Mouse (Mus musculus) urinary bladder, adult 18-20 months (tissue): ENCODE measurements around the gene Cog2.

Source experiments
- DNase-seq, 2 experiments: peaks; one replicate each; pipeline ENCODE4 v3.0.0; 2022; ENCODE audit warnings: low spot score in 2 of 2, mixed read lengths in 2 of 2

Gene Cog2

DNA sequence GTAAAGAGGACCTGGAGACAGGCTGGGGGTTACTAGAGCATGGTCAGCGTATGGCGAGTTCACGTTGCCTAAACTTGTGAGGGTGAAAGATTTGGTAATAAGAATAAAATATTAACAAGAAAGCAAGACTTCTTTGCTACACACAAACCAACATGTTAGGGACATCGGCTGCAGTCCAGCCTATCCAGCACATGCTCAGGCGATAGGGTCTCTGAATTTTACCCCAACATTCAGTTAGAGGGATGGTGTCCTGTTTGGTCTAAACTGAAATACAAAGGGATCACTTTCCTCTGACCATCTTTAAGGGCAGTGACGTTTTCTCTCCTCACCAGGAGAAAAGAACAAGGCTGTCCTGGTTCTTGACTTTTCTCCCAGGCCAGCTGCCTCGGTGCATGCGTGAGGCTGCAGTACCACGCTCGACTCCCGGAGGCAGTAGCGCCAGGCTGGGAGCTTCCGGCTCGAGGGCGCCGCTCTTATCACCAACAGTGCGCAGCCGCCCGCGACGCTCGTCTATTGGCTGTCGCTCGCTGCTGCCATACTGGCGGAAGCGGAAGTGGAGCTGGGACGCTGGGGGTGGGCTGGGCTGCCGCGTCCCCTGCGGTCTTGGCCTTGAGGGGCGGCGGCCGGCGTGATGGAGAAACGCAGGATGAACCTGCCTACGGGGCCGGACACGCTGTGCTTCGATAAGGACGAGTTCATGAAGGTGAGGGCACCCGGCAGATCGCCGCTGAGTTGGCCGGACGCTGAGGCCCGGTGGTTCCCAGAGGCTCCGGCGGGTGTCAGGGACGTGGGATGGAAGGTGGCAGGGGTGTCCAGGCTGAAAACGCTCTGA, at the start of gene Cog2:
Gene Cog2 (plus strand): TSS at position 519 of the 832 bp plus-strand sequence.
- peak; percentile 83 to 85 for DNase-seq

- no peak for DNase-seq
Measured at GRCm38 (mm10) chr8:124475690-124476089, 44.9 kb upstream of the Cog2 start.

- DNase-seq, result no peak
Measured at GRCm38 (mm10) chr8:124476701-124477100, 43.9 kb upstream of the Cog2 start.

DNA sequence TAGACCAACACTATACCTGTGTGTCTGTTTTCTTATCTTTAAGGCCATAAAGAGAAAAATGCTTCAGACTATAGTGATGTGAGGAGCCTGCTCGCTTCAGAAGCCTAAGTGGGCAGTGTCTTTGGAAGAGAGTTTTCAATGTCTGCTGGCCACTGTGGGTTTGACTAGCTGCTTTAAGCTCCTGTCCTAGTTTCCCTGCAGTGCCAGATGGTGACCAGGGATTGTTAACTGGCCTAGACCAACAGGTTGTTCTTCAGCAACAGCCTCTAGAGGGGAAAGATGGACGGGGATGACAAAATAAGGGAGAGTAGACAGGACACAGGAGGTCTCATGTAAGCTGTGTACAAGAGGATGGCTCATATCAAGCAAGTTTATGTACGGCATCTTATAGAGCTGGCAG, 41.3 kb upstream of the Cog2 start:
- no peak for DNase-seq

GRCm38 (mm10) chr8:124480321-124480720, 40.2 kb upstream of the Cog2 start:
- DNase-seq, result no peak

- DNase-seq, result no peak
Measured at GRCm38 (mm10) chr8:124482790-124483189, 37.8 kb upstream of the Cog2 start.

DNA sequence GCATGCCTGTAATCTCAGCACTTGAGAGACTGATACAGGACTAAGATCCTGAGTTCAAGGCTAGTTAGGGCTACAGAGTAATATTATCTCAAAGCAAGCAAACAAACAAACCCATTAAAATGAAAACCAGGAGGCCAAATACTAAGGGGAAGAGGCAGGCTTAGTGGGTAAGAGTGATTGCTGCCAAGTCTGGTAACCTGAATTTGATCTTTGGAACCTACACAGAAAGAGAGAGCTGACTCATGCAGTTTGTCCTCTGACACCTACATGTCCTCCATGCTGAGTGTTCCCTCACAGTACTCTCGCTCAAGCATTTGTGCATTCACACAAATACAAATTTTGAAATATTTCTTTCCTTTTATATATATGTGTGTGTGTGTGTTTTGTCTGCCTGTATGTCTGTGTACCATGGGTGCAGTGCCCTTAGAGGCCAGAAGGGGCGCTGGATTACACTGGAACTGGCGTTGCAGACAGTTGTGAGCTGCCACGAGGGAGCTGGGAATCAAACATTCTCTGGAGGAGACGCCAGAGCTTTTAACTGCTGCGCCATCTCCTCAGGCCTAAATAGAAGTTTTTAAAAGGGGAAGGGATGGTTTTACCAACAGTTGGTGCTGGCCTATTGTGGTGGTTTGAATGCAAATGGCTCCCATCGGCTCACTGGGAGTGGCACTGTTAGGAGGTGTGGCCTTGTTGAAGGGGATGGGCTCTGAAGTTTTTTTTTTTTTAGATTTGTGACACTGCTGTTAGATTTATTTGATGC, 37.0 kb upstream of the Cog2 start:
- no peak for DNase-seq

GRCm38 (mm10) chr8:124489311-124489710, 31.3 kb upstream of the Cog2 start:
- no peak for DNase-seq

DNA sequence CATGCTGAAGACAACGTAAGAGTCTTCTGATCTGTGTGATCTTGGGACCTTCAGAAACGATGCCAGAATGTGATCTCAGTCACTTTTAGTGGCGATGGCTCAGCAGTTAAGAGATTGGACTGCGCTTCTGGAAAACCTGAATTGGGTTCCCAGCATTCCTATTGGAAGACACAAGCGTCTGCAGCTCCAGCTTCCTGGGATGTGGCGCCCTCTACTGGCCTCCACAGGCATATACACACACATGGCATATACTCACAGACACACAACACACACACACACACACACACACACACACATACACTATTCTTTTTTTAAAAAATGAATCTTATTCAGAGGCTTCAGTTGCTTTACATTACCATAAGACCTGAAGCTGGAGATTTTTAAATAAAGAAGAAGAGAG, 30.8 kb upstream of the Cog2 start:
- DNase-seq, result no peak

GRCm38 (mm10) chr8:124494397-124494796, 26.2 kb upstream of the Cog2 start:
- DNase-seq, result no peak

GRCm38 (mm10) chr8:124494955-124495354, 25.6 kb upstream of the Cog2 start:
- DNase-seq, result no peak

- no peak for DNase-seq
Measured at GRCm38 (mm10) chr8:124495676-124496075, 24.9 kb upstream of the Cog2 start.

GRCm38 (mm10) chr8:124496266-124496665, 24.3 kb upstream of the Cog2 start:
- no peak for DNase-seq

DNA sequence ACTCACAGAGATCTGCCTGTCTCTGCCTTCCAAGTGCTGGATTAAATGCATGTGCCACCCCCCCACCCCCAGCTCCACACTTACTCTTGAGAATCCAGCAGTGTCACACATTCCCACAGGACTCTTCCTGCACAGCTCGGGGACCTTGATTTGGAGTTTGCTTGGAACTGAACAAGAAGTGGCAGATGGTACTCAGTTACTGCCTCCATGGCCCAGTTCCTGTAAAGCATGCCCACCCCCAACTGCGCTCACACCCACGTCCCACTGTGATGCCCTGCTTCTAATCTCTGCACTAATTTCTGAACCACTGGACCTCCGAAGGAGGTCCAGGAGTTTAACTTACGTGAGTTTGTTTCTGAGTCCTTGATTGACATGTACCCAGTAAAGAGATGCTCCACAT, 23.7 kb upstream of the Cog2 start:
- DNase-seq, result no peak

GRCm38 (mm10) chr8:124498398-124498797, 22.2 kb upstream of the Cog2 start:
- no peak for DNase-seq

- DNase-seq, result no peak
Measured at GRCm38 (mm10) chr8:124499236-124499937, 21.2 kb upstream of the Cog2 start.

DNA sequence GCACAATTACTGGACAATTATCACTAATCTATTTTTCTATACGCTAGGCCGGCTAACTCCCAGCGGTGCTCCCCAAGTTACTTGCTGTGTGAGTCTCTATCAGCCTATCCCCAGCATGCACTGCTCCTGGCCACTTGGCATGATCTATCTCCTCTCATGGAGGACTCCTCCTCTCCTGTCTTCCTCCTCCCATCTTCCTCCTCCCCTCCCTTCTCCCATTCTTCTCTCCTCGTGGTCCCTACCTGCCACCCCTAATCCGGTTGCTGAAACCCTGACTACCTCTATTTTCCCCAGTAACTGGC, 20.7 kb upstream of the Cog2 start:
- no peak for DNase-seq

DNA sequence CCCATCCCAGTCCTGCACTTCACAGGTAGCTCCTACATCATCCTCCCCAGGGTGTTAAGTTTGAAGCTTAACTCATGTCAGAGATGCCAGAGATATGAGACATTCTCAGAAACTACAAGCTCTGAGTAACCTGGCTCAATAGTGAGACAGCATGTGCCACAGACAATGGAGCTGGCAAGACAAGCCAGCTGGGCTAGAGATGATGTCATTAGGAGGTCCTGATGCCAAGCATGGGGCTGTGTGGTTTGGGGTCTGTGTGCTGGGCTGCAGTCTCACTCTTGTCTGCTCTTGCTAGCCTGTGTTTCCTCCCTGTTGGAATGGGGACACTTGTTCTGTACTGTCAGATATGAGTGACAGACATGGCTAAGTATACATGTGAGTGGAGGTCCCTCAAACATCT, 14.9 kb upstream of the Cog2 start:
- DNase-seq, result no peak

DNA sequence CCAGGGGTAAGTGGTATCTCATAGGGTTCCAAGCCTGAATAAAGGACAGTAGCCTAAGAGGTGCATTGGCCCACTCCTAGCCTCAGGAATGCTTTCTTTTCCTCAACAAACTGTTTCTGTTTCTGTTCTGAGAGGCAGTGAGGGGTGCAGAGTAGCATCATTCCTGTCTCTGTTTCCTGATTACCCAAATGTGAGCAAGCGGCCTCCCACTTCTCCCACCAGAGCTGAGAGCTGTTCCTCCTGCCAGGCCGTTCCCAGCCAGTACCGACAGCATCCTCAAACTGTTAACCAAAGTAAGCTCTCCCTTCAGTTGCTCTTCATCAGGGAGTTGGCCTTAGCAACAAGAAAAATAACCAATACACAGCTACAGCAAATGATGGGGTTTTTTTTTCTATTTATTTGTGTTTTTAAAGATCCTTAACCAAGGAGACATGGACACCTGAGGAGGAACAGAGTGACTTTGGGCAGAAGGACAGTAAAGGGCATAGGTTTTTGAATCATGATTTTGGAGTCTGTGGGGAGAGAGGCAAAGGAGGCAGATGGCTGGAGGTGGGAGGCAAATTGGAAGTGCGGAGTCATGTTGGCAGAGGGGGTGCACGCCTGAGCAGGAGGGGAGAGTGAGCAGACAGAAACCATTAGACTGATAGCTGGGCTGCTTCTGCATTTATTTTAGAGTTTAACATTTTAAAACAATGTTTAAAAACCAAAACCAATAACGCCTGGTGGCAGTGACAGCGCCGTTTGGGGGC, 12.8 kb upstream of the Cog2 start:
- DNase-seq, result no peak

GRCm38 (mm10) chr8:124508321-124508695, 12.3 kb upstream of the Cog2 start:
- DNase-seq, result no peak

GRCm38 (mm10) chr8:124509156-124509555, 11.4 kb upstream of the Cog2 start:
- no peak for DNase-seq

DNA sequence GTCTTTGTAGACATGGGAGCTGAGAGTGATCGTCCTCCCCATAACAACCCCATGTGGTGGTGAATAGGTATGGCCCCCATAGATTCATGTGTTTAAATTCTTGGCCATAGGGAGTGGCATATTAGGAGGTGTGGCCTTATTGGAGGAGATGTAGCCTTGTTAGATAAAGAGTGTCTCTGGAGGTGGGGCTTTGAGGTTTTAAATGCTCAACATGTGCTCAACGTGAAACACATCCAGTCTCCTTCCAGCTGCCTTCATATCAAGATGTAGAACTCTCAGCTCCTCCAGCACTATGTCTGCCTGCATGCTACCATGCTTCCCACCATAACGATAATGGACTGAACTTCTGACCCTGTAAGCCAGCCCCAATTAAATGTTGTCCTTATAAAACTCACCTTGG, 4.5 kb upstream of the Cog2 start:
- no peak for DNase-seq
